Mouse (Mus musculus) heart, postnatal 0 days (tissue): Measurements from ENCODE around the gene Gm42421.
A peak's percentile ranks its signal among the peaks of the same experiment; 100 is the strongest.

Source experiments
- CTCF ChIP-seq: IDR thresholded peaks from 2 replicates; pipeline ENCODE4 v1.5.1; 2016; ENCODE audit warnings: antibody characterized with exemption, control low read depth, low read depth
- EP300 ChIP-seq: IDR thresholded peaks from 2 replicates; pipeline ENCODE4 v1.6.1; 2016; ENCODE audit warnings: antibody characterized with exemption, low read depth

DNA sequence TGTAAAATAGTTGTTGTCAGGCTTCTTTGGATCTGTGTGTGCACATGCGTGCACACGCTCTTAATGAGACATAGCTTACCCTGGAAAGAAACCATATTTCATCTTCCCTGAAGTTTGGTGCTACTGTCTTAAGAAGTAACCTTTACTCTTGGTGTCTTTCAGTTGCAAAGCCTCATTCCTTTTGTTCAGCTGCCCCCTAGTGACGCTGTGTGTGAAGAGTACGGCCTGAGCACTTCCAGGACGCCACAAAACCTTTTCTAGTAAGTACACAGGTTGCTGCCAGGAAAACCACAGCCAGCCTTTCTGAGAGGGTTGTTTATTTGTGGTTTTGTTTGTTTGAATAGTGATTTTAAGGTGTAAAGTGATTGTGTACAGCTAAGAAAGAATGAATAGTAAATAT, 10.6 kb upstream of the Gm42421 start:
- TF ChIP-seq CTCF, result peak; percentile 73
- no peak for TF ChIP-seq EP300
